Mouse (Mus musculus) kidney, postnatal 14 days (tissue): ENCODE measurements at regions not wholly inside any gene's neighbourhood (a gene's known extent, or its start where the extent isn't known, plus 50 kb on each side); places are given as distances from the start of the nearest gene placed in this dataset.
"Not testable (repeated sequence)": the region's sequence is repeated elsewhere in the genome, so short reads cannot be mapped to it uniquely, and the experiment has no call there.

Experiments
- DNase-seq: peaks from one replicate; pipeline ENCODE4 v3.0.0; 2022; ENCODE audit warnings: mixed read lengths

DNA sequence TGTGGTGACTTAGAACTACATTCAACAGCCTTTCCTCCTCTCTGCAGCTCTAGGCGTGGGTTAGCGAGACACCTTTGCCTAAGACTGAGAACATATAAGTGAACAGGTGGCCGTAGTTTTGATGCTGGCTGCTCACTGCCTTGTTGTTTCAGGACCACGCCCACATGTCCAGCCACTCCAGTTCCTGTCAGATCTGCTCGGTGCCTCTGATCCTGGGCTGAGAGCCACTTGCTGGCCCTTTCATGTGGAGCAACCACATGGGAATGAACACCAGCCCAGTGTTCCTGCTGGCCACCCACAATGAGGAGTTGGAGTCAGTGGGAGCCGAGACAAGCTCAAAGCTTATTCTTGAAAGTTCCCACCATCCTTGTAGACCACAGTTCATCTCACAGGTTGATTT, 180.5 kb upstream of the Arid1b start:
- no peak for DNase-seq

GRCm38 (mm10) chr17:4825221-4825895, 168.8 kb upstream of the Arid1b start:
- no peak for DNase-seq

DNA sequence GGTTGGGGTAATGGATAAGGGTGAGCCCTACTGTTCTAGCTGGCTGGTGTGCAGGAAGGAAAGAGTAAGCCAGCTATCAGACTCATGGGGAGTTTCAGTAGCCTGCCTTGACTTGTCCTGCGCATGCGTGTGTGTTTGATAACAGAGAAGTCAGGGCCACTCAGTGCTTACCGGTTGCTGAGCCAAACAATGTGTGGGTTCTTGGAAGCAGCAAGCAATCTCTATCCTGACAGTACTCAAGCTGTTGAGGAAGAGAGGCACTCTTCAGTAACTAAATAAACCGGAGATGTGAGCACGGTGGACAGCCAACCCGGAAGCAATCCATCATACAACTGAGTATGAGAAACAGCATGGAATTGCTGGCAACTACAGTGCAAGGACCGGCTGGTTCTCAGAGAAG, 160.1 kb upstream of the Arid1b start:
- peak; percentile 61 for DNase-seq

DNA sequence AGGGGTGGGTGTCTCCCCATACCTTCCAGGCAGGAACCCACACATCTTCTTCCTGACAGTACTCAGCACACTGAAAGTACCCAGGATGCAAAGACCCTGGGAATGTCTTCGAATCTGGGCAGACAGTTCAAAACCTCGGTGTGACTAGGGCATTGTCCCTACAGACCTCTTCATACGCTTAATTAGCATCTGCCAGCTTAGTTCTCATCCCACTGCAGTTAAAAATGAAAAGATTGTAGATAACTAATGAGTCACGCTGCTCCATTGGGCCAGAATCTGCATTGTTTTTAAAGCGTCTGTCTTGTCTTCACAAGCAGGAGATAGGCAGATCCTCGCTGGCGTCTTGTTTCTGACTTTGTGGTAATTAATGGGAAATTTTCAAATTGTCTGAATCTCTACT, 159.6 kb upstream of the Arid1b start:
- no peak for DNase-seq

GRCm38 (mm10) chr17:4835065-4835705, 158.9 kb upstream of the Arid1b start:
- no peak for DNase-seq

- DNase-seq, result no peak
These were observed 154.0 kb upstream of the Arid1b start for GRCm38 (mm10) chr17:4840123-4840522.

DNA sequence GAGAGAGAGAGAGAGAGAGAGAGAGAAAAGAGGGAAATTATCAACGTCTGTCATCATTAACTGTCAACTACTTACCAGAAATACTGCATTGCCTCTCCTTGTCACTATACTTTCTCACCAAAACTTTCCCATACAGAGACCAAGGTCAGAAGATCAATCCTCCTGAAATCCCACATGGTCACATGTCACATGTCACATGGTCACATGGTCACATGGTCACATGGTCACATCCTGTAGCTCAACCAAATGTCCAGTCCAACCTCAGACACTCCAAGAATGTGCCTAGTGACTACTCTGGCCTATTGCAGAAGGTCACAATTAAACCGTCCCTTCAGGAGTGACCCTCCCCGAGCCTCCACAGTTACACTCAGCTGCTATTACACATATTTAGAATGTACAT, 135.8 kb upstream of the Arid1b start:
- no peak for DNase-seq

- no peak for DNase-seq
These were observed 129.2 kb upstream of the Arid1b start for GRCm38 (mm10) chr17:4864901-4865300.

- peak; percentile 30 for DNase-seq
These were observed 128.5 kb upstream of the Arid1b start for GRCm38 (mm10) chr17:4865621-4866020.

GRCm38 (mm10) chr17:4866026-4866896, 127.9 kb upstream of the Arid1b start:
- no peak for DNase-seq

- no peak for DNase-seq
These were observed 127.0 kb upstream of the Arid1b start for GRCm38 (mm10) chr17:4867083-4867482.

DNA sequence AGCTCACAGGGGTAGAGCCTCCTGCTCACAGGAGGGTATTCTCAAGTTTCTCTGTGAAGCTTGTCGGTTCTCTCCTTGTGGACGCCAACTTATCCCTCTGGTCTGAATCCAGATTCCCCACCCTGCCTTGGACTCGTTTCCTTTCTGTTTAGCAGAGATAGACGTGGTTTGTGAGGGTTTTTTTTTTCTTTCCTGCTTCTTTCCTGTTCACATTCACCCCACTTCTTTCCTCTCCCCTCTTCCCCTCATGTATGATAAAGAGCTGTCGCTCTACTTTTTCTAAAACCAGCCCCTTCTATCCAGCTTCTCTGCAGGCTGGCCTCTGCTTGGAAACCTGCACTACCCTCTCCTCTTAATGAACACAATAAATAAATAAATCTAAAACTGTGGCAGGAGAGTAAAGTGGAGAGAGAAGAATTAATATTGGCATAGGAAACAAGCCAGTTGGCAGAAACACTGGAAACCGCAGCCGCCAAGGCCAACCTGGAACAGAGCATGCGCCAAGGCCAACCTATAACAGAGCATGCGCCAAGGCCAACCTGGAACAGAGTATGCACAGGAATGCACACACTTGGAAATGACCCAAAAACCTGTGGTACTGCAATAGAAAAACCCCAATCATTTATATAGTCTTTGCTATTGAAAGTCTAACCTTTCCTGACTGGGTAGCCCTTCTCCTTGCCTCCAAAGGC, 126.2 kb upstream of the Arid1b start:
- DNase-seq, result peak; percentile 45

DNA sequence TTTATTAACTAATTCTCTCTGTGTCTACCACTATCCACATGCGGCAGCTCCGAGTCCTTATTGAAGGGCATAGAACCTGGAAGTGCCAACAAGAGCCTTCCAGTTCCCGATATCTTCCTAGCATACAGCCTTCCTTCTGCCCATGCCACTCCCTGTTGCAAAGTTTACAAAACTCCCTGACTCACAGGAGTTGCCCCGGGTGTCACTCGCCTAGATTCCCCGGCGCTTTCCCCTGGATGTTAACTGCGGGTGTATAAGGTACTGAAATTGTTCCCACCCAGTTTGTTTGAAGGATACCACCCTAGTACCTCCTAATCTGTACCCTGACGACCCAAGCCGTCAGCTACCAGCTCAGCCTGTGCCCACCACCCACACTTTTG, 125.7 kb upstream of the Arid1b start:
- DNase-seq, result no peak

DNA sequence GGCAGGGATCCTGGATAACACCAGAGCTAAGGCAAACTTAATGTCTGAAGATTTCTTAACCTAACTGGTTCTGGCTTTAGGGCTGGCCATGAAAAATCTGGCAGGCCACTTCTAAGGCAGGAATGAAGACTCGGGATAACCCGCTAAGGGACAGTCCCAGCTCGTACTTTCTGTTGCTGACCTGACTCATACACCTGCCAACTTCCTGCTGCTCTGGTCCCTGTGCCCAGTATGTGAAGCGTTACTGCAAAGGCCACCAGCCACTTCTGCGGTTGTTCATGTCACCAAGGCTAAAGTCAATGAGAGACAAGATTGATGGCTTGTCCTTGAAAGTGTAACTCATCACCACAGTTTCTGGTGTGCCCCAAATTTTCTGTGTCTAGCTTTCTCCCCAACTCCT, 125.3 kb upstream of the Arid1b start:
- no peak for DNase-seq

DNA sequence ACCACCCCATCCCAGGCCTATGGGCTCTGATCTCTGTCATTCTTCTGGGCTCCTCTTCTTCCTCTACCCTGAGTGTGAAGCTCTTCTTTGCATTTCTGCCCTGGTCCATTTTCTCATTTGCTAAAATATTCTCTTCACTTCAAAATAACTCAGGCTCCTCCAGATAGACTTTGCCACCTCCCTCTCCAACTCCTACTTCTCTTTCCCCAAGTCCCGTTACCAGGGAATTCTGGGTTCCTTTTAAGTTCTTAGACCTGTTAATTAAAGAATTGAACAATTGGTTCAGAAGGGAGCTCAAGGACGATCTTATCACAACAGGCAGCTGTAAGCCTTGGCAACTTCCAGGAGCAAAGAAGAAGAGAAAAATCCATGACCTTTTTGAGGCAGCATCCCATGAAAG, 122.9 kb upstream of the Arid1b start:
- no peak for DNase-seq

GRCm38 (mm10) chr17:4874459-4874858, 119.7 kb upstream of the Arid1b start:
- no peak for DNase-seq

- no peak for DNase-seq
These were observed 118.8 kb upstream of the Arid1b start for GRCm38 (mm10) chr17:4875086-4876046.

GRCm38 (mm10) chr17:4876431-4876830, 117.7 kb upstream of the Arid1b start:
- no peak for DNase-seq

DNA sequence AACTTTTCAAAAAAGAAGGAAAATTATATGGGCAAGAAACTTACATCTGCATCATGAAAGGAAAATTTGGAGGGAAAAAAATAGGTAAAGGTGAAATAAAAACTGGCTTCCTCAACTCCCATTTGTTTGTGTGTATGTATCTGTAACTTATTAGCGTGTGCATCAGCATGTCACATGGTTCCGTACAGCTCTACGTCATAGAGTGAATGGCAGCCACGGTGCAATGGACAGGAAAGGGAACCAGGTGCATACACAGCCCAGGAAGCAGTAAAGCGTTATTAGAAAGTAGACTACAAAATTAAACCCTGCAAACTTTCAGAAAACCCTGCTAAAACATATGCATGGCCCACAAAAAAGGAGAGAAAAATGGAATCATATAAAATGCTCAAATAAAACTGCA, 112.7 kb upstream of the Arid1b start:
- DNase-seq, result no peak

- DNase-seq, result no peak
These were observed 110.0 kb upstream of the Arid1b start for GRCm38 (mm10) chr17:4884083-4884482.

- DNase-seq, result no peak
These were observed 109.4 kb upstream of the Arid1b start for GRCm38 (mm10) chr17:4884761-4885160.

GRCm38 (mm10) chr17:4887331-4887730, 106.8 kb upstream of the Arid1b start:
- not testable (repeated sequence) for DNase-seq
